Mouse (Mus musculus) left cerebral cortex, postnatal 14 days (tissue): ENCODE measurements around the gene Kcnma1. TPM values are rescaled to one million over a fixed set of nuclear protein-coding genes. Genes with fewer than 3 reads are reported as not detected.

Experiments used
- DNase-seq, 2 experiments: peaks; one replicate each; pipeline ENCODE4 v3.0.0; 2021 to 2022; ENCODE audit warnings: low spot score in 2 of 2, mixed read lengths in 1 of 2
- intact Hi-C: fragments of 180-260 bp; cut with DNase I; formaldehyde crosslinking; loops from one replicate; pipeline ENCODE4 v1.15.1; 2025
- total RNA-seq, 2 experiments: library from RNA; stranded (reverse); gene quantifications; 2 replicates each; pipeline ENCODE4 v1.2.3; 2021

The Kcnma1 gene
- total RNA-seq, 2 experiments from 2014 or later = 164 to 187 TPM

GRCm38 (mm10) chr14:23305288-23305687 is 709.0 kb downstream of the Kcnma1 start:
- DNase-seq = no peak
- intact Hi-C loops = no loop called here

DNA sequence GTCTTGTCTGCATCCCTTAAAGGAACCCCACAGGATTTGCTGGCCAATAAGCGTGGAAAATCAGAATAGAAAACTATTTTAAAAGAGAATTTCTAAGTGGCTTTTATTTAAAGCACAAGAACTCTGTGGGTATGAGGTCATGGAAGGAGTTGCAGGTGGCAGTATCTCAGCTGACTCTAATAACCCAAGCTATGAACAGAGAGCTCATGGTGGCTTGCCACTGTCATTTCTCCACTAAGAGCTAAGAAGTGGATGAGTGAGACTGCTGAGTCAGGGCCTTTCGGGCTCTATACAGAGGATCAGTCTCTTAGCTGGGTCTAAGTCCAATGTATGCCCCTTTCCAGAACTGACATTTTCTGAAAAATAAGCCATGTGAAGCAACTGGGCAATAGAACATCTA is 713.8 kb downstream of the Kcnma1 start:
- intact Hi-C loops = no loop called here
- DNase-seq = no peak

GRCm38 (mm10) chr14:23290634-23291033 is 723.7 kb downstream of the Kcnma1 start:
- DNase-seq = no peak
- intact Hi-C loops = no loop called here

DNA sequence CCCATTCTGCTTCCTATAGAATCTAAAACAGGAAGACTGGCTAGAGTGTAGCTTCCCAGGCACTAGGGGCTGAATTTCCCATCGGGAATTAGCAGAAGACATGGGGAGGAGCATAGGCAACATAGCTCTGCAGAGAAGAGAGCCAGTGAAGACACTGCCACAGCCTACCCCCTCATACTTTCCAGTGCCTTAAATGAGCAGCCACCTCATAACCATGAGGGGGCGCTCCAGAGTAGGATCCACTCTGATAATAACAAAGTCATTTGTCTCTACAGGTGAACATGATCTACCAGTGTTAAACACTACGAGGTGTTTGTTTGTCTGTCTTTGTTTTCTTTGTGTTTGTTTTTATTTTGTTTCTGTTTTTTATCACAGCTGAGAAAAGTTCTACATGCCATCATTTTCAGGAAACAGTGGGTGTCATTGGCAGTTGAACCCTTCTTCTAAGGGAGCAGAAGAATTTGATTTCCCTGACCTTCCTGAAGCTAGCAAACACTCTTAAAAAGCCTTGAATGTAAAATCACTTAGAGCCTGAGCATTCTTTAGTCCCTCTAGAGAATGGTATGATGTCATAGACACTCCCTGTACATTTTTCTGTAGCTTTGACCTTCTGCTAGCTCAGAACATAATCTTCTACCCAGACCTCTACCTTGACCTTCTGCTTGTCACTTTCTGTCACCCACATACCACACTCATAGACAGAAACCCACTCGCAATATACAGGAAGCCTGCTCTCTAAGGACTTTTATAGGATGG is 747.6 kb downstream of the Kcnma1 start:
- DNase-seq = no peak
- intact Hi-C loops = no loop called here

DNA sequence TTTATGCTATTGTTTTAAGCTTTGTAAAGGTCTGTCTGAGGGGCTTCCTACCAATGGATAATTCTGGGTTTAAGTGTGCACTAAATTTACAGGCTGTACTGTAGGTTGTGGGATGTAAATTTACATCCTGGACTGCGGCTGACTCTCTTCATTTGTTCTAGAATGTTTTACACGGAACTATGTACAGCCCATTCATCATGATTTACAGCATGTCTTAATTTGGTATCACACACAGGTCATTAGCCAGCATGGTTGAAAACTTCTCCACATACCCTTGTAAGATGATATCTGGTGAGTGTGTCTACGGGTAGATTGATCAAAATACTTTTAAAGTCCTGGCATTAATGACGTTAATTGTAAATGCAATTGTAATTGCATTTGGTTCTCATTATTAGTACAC is 761.1 kb downstream of the Kcnma1 start:
- intact Hi-C loops = no loop called here
- DNase-seq = no peak

- intact Hi-C loops = no loop called here
- DNase-seq = no peak
Measured at GRCm38 (mm10) chr14:23244446-23244845, 769.8 kb downstream of the Kcnma1 start.

GRCm38 (mm10) chr14:23243857-23244256 is 770.4 kb downstream of the Kcnma1 start:
- intact Hi-C loops = no loop called here

More at GRCm38 (mm10) chr14:23243857-23244256, 770.4 kb downstream of the Kcnma1 start:
- DNase-seq = no peak

Other genes with a start within 250 kb of the Kcnma1 start
- gene Dlg5, start 231.4 kb upstream of the Kcnma1 start, total RNA-seq = 10 to 100 TPM; 37.3 to 41.9 TPM